Mouse (Mus musculus): Measurements from ENCODE around the gene Fam219b. TPM values are rescaled to one million over a fixed set of nuclear protein-coding genes. Genes with fewer than 3 reads are reported as not detected.
A peak's percentile ranks its signal among the peaks of the same experiment; 100 is the strongest.

The Fam219b gene
- polyA plus RNA-seq, 1 experiment, result 10.9 TPM

DNA sequence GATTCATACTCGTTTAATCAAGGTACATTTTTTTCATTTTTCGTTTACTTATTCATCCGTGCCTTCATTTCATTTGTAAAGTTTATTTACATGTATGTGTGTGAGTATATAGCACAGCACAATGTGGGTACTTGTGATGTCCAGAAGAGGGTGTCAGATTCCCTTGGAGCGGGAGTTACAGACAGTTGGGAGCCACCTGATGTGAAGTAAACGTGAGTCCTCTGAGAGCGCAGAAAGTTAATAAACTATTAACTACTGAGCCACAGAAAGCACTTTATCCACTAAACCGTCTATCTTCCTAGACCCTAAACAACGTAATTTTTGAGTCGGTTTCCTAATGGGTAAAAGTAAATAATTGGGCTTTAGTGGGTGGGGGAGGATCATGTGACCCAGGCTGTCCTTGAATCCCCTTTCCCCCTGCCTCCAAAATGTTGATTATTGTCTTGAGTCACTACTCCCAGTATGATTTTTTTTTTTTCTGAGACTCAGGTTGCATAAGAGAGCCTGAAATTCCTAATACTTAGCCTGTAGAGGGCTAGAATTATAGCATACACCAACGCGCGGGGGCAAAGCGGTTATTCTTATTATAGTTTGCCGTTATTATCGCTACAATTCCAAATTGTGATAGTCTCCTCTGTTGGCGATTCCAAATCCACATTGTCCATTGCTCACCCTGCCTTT, 16.8 kb upstream of the Fam219b start:
- peak overlapping the region; percentile 91 for H3K27ac ChIP-seq (ENCODE audit: insufficient read depth, low read length)
- peaks cover 16% of the 10 kb centered on the region for H3K4me1 ChIP-seq (ENCODE audit: control insufficient read depth, insufficient read depth, low read length)
- no peak for DNase-seq
- WGBS, result 22% methylated on average over 16 of the region's 16 CpGs
- H3K4me3 ChIP-seq (replicated peaks; ENCODE audit: insufficient read depth, low read depth, low read length), result peak overlapping the region; percentile 58
- TF ChIP-seq CTCF (IDR thresholded peaks at IDR 0.05; ENCODE audit: borderline replicate concordance, insufficient read depth, low read depth, low read length) (0 out of 2 replicates have a peak, but pooled peaks have one; percentile 16), POLR2A (IDR thresholded peaks at IDR 0.05; ENCODE audit: borderline replicate concordance, insufficient read depth, low read length) (no peak)
- no peaks in the 10 kb centered on the region for H3K27me3 ChIP-seq (ENCODE audit: control insufficient read depth, insufficient read depth, low read length)

DNA sequence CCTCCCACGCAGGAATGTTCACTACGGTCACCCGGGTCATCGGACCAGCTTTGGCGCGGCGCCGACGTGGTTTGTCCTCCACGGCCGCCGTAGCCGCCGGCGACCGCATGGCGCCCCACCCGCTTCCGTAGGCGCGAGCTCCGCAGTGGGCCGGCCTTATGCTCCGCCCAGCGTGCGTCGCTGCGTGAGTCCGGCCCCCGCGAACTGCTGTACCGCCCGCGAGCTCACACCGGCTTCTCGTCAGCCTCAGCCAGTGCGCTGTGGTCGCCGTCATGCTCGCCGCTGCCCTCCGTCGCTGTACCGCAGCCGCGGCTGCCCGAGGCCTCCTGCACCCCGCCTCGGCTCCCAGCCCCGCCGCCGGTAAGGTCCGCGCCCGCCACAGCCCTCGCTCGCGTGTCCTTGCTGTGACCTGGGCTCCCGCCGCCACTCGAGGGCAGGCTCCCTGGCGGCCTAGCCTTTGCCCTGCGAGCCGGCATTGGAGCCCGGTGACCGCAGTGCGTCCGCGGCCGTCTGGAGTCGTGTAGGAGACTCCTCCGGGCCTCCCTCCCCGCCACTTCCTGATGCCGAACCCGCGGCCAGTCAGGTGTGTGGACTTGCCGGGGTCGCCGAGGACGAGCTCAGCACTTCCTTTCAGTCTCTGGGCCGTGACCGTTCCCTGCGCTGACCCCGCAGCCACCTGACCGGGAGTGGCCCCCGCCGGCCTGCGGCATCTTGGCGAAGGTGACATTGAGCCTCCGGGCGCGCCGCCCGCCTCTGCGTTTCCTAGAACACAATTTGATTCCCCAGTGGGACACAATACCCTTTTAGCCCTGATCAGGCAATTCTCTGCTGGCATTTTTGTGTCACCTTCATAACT, 16.0 kb upstream of the Fam219b start, which contains the start of gene Cox5a:
Gene Cox5a, plus strand, starts transcription at position 219 of the 856 bp plus-strand sequence.
- DNase-seq, result peak; percentile 96 to 98
- WGBS, result 1% methylated on average over 94 of the region's 95 CpGs
- H3K4me1 ChIP-seq (ENCODE audit: control insufficient read depth, insufficient read depth, low read length), result peaks cover 17% of the 10 kb centered on the region
- H3K27ac ChIP-seq (ENCODE audit: insufficient read depth, low read length), result peak within 1 kb of the TSS; percentile 95
- H3K4me3 ChIP-seq (replicated peaks; ENCODE audit: insufficient read depth, low read depth, low read length), result peak within 1 kb of the TSS; percentile 58
- TF ChIP-seq CTCF (IDR thresholded peaks at IDR 0.05; ENCODE audit: borderline replicate concordance, insufficient read depth, low read depth, low read length) (no peak), POLR2A (IDR thresholded peaks at IDR 0.05; ENCODE audit: borderline replicate concordance, insufficient read depth, low read length) (peak; percentile 95)
- no peaks in the 10 kb centered on the region for H3K27me3 ChIP-seq (ENCODE audit: control insufficient read depth, insufficient read depth, low read length)

DNA sequence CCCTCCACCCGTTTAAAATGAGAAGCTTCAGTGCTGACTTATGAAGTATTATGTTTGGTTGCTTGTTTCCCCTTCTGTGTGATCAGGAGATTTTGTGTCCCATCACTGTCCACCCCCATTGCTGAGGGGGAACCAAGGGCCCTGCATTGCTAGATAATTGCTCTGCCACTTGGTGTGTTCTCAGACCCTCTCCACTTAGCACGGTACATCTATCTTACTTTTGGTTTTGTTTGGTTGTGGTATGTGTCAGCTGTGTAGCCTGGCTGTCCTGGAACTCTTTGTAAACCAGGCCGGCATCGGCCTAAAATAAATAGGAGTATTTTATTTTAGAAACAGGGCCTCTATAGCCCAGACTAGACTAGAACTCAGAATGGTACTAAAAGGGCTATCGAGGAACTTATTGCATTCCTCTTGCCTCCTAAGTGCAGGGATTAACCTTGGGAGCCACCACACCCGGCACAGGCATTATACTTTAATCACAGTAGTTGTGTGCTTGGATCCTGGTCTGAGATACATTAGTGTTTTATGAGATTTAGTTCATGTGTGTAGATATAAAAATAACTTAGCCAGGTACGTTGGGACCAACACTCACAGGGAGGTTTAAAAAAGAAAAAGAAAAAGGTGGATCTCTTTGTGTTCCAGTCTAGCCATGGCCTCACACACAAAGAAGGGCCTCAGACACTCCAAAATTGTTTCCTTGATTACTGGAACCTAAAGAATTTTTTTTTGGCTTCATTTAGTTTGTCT, 15.0 kb upstream of the Fam219b start:
- TF ChIP-seq CTCF (IDR thresholded peaks at IDR 0.05; ENCODE audit: borderline replicate concordance, insufficient read depth, low read depth, low read length) (no peak), POLR2A (IDR thresholded peaks at IDR 0.05; ENCODE audit: borderline replicate concordance, insufficient read depth, low read length) (no peak)
- WGBS, result 10% methylated on average over 7 of the region's 7 CpGs
- no peak for DNase-seq
- no peak overlapping the region for H3K27ac ChIP-seq (ENCODE audit: insufficient read depth, low read length)
- peak overlapping the region; percentile 58 for H3K4me3 ChIP-seq (replicated peaks; ENCODE audit: insufficient read depth, low read depth, low read length)
- H3K4me1 ChIP-seq (ENCODE audit: control insufficient read depth, insufficient read depth, low read length), result peaks cover 17% of the 10 kb centered on the region
- H3K27me3 ChIP-seq (ENCODE audit: control insufficient read depth, insufficient read depth, low read length), result no peaks in the 10 kb centered on the region

DNA sequence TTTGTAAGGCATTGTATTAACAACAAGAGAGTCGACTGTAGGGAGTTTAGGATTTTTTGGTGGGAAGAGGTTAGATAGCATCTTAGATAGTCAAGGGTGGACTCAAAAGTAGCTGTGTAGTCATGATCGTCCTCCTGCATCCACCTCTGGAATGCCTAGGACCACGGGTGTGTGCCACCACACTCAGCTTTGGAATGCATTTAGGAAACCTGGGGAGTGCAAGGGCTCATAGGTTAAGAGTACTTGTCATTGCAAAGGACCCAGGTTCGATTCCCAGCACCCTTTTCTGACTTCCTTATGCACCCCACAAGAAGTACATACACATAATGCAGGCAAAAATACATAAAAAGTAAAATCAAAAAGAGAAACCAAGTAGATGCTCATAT, 14.5 kb upstream of the Fam219b start:
- TF ChIP-seq POLR2A (IDR thresholded peaks at IDR 0.05; ENCODE audit: borderline replicate concordance, insufficient read depth, low read length), result no peak
- TF ChIP-seq CTCF (IDR thresholded peaks at IDR 0.05; ENCODE audit: borderline replicate concordance, insufficient read depth, low read depth, low read length), result no peak
- 46% methylated on average over 4 of the region's 4 CpGs for WGBS
- Histone ChIP-seq H3K4me1 (ENCODE audit: control insufficient read depth, insufficient read depth, low read length) (peaks cover 17% of the 10 kb centered on the region), H3K27ac (ENCODE audit: insufficient read depth, low read length) (no peak overlapping the region), H3K27me3 (ENCODE audit: control insufficient read depth, insufficient read depth, low read length) (no peaks in the 10 kb centered on the region), H3K4me3 (replicated peaks; ENCODE audit: insufficient read depth, low read depth, low read length) (peak overlapping the region; percentile 43)
- DNase-seq, result no peak

DNA sequence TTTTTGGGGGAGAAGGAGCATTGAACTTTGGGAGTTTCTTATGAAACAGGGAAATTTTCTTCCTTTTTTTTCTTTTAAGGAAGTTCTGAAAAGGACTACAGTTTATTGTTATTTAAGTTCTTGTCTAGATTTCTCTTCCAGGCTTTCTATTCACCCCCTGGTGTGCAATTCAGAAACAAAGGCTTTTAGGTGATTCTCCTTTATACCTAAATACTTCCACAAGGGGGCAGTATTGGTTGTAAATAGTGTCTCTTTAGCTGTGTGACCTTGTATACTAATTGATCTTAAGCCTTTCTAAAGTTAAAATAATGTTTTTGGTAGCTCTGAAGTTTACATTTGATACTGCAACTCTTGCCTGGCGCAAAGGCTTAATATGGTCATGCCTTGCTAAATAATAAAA, 13.6 kb upstream of the Fam219b start:
- 78% methylated on average over 1 of the region's 1 CpGs for WGBS
- DNase-seq, result peak in 1 of 2 experiments; percentile 56
- Histone ChIP-seq H3K4me1 (ENCODE audit: control insufficient read depth, insufficient read depth, low read length) (peaks cover 17% of the 10 kb centered on the region), H3K27ac (ENCODE audit: insufficient read depth, low read length) (no peak overlapping the region), H3K27me3 (ENCODE audit: control insufficient read depth, insufficient read depth, low read length) (no peaks in the 10 kb centered on the region), H3K4me3 (replicated peaks; ENCODE audit: insufficient read depth, low read depth, low read length) (peak overlapping the region; percentile 46)
- TF ChIP-seq POLR2A (IDR thresholded peaks at IDR 0.05; ENCODE audit: borderline replicate concordance, insufficient read depth, low read length), result no peak

DNA sequence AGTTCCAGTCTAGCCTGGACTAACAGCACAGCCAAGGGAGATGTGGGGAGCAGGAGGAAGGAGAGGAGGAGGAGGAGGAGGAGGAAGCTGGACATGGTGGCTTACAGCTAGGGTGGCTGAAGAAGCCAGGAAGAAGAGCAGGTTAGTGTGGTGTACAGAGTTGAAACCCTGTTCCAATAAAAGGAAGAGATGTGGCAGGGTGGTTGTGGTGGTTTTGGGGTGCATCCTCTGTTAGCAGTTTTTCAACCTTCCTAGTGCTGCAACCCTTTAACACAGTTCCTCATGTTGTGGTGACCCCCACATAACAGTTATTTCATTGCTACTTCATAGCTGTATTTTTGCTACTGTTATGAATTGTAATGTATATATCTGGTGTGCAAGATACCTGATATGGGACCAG, 12.9 kb upstream of the Fam219b start:
- H3K27ac ChIP-seq (ENCODE audit: insufficient read depth, low read length), result no peak overlapping the region
- TF ChIP-seq CTCF (IDR thresholded peaks at IDR 0.05; ENCODE audit: borderline replicate concordance, insufficient read depth, low read depth, low read length) (no peak), POLR2A (IDR thresholded peaks at IDR 0.05; ENCODE audit: borderline replicate concordance, insufficient read depth, low read length) (no peak)
- peak overlapping the region; percentile 22 for H3K4me3 ChIP-seq (replicated peaks; ENCODE audit: insufficient read depth, low read depth, low read length)
- peaks cover 17% of the 10 kb centered on the region for H3K4me1 ChIP-seq (ENCODE audit: control insufficient read depth, insufficient read depth, low read length)
- DNase-seq, result no peak
- H3K27me3 ChIP-seq (ENCODE audit: control insufficient read depth, insufficient read depth, low read length), result no peaks in the 10 kb centered on the region

DNA sequence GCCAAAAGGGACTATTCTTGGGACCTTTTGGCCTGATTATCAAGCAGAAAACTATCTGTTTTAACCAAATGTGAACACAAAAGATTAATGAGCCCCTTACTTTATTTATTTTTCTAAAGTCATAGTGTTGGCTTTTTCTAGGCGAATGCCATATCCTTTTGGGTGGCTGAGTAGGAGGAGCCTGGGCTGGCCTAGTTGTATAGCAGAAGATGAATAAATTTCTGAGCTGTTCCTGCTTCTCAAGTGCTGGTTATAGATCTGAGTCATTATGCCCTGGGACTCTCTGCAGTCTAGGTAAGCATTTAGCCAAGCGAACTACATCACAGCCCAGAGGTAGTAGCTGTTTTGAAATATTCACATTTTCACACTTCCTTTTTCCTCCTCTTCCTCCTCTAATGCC, 11.8 kb upstream of the Fam219b start:
- DNase-seq, result no peak
- Histone ChIP-seq H3K27me3 (ENCODE audit: control insufficient read depth, insufficient read depth, low read length) (no peaks in the 10 kb centered on the region), H3K27ac (ENCODE audit: insufficient read depth, low read length) (no peak overlapping the region), H3K4me1 (ENCODE audit: control insufficient read depth, insufficient read depth, low read length) (peaks cover 17% of the 10 kb centered on the region), H3K4me3 (replicated peaks; ENCODE audit: insufficient read depth, low read depth, low read length) (no peak overlapping the region)
- WGBS, result 65% methylated on average over 2 of the region's 2 CpGs
- TF ChIP-seq POLR2A (IDR thresholded peaks at IDR 0.05; ENCODE audit: borderline replicate concordance, insufficient read depth, low read length) (no peak), CTCF (IDR thresholded peaks at IDR 0.05; ENCODE audit: borderline replicate concordance, insufficient read depth, low read depth, low read length) (no peak)

Measured in cerebellum, adult 2 months (tissue).